Mouse (Mus musculus): Measurements from ENCODE around the gene Cela3b. TPM values are rescaled to one million over a fixed set of nuclear protein-coding genes. Genes with fewer than 3 reads are reported as not detected.
A peak's percentile ranks its signal among the peaks of the same experiment; 100 is the strongest.

Gene Cela3b
- polyA plus RNA-seq, 1 experiment from 2014 or later, result not detected

GRCm38 (mm10) chr4:137379085-137379484 lies 51.3 kb downstream of the Cela3b start:
- ATAC-seq, result no peak
- H3K36me3 ChIP-seq, result no peaks in the 10 kb centered on the region
- H3K27me3 ChIP-seq (replicated peaks), result no peaks in the 10 kb centered on the region
- peaks cover 37% of the 10 kb centered on the region for H3K4me1 ChIP-seq
- H3K27ac ChIP-seq, result no peak overlapping the region
- 74% methylated on average over 3 of the region's 3 CpGs for WGBS (ENCODE audit: insufficient replicate concordance)
- H3K4me2 ChIP-seq, result no peak overlapping the region
- no peaks in the 10 kb centered on the region for H3K9me3 ChIP-seq (replicated peaks)
- no peak overlapping the region; the same call in 1 of the 2 replicates for H3K9ac ChIP-seq
- H3K4me3 ChIP-seq, result no peak overlapping the region

DNA sequence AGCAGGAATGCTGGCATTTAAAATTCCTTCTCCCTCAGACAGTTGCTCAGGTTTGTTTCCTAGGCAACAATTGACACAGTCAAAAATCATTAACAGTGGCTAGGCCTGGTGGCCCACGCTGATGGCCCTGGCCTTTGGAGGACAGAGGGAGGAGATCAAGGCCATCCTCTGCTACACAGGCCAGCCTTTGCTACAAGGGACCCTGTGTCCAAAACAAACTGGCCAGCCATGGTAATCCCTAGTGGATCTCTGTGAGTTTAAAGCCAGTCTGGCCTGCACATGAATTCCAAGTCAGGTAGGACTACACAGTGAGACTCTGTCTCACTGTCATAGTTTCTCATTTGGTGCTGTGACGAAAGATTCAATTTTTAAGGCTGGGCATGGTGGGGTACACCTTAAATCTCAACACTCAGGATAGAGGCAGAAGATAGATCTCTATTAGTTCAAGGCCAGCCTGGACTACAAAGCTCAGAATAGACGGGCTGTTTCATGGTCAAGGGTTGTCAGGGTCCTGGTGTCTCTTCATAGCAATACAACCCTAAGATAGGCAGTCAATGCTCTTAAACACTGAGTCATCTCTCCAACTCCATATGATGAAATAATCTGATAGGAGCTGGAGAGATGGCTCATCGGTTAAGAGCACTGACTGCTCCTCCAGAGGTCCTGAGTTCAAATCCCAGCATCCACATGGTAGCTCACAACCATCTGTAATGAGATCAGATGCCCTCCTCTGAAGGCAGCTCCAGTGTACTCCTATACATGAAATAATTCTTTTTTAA lies 52.6 kb downstream of the Cela3b start:
- Histone ChIP-seq H3K4me1 (peaks cover 43% of the 10 kb centered on the region), H3K4me2 (no peak overlapping the region), H3K27me3 (replicated peaks) (no peaks in the 10 kb centered on the region), H3K27ac (no peak overlapping the region), H3K4me3 (no peak overlapping the region), H3K9me3 (replicated peaks) (no peaks in the 10 kb centered on the region), H3K9ac (no peak overlapping the region), H3K36me3 (no peaks in the 10 kb centered on the region)
- ATAC-seq, result no peak
- 74% methylated on average over 4 of the region's 4 CpGs for WGBS (ENCODE audit: insufficient replicate concordance)

DNA sequence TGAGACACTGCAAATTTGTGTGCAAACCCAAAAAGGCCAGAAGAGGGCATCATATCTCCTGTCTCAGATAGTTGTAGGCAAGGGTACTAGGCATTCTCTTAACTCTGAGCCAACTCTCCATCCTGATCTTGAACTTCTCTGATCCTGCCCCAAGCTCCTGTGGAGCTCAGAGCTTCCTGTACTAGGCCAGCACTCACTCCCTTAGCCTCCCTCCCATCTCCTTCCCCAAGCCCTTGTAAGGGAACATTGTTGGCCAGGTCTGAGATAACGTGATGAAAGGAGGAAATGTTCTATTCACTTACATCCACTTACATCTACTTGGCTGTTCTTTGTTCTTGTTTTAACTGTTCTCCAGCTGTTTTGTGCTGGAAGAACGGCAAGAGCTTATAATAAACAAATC lies 53.6 kb downstream of the Cela3b start:
- Histone ChIP-seq H3K9me3 (replicated peaks) (no peaks in the 10 kb centered on the region), H3K36me3 (no peaks in the 10 kb centered on the region), H3K4me3 (no peak overlapping the region), H3K4me1 (peaks cover 49% of the 10 kb centered on the region), H3K4me2 (no peak overlapping the region), H3K27ac (no peak overlapping the region), H3K9ac (no peak overlapping the region), H3K27me3 (replicated peaks) (no peaks in the 10 kb centered on the region)
- ATAC-seq, result no peak
- 64% methylated on average over 2 of the region's 2 CpGs for WGBS (ENCODE audit: insufficient replicate concordance)

- Histone ChIP-seq H3K27me3 (replicated peaks) (no peaks in the 10 kb centered on the region), H3K27ac (no peak overlapping the region), H3K36me3 (no peaks in the 10 kb centered on the region), H3K4me2 (no peak overlapping the region), H3K9ac (no peak overlapping the region), H3K4me1 (peaks cover 44% of the 10 kb centered on the region), H3K4me3 (no peak overlapping the region), H3K9me3 (replicated peaks) (no peaks in the 10 kb centered on the region)
- WGBS (ENCODE audit: insufficient replicate concordance), result 58% methylated on average over 19 of the region's 19 CpGs
- no peak for ATAC-seq
Observed at GRCm38 (mm10) chr4:137375314-137376278, 54.7 kb downstream of the Cela3b start.

DNA sequence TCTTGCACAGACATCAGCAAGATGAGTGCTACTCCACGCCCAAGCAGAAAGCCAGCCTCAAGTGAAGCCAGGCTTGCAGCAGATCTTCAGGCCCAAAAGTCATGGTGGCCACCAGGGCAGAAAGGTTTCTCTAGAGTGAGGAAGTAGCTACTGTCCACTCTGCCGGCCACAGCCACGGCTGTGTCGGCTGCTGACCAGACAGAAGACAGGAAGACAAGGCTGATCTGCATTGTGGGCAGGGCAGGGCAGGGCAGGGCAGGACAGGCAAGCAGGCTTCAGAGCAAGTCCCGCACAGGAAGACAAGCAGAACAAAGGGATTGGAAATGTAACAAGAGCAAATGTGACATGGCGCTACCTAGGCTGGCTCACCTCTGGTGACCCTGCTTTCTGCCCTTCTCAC lies 56.6 kb downstream of the Cela3b start:
- H3K27me3 ChIP-seq (replicated peaks), result no peaks in the 10 kb centered on the region
- 0 out of 2 replicates have a peak overlapping the region, but pooled peaks have one; percentile 4 for H3K27ac ChIP-seq
- ATAC-seq, result 0 out of 2 replicates have a peak, but pooled peaks have one; percentile 36
- H3K4me3 ChIP-seq, result no peak overlapping the region
- H3K4me2 ChIP-seq, result no peak overlapping the region
- H3K4me1 ChIP-seq, result peaks cover 43% of the 10 kb centered on the region
- 50% methylated on average over 6 of the region's 6 CpGs for WGBS (ENCODE audit: insufficient replicate concordance)
- H3K9me3 ChIP-seq (replicated peaks), result no peaks in the 10 kb centered on the region
- H3K36me3 ChIP-seq, result no peaks in the 10 kb centered on the region
- H3K9ac ChIP-seq, result no peak overlapping the region

- WGBS (ENCODE audit: insufficient replicate concordance), result 63% methylated on average over 16 of the region's 16 CpGs
- Histone ChIP-seq H3K36me3 (no peaks in the 10 kb centered on the region), H3K9ac (no peak overlapping the region), H3K4me1 (peaks cover 54% of the 10 kb centered on the region), H3K9me3 (replicated peaks) (no peaks in the 10 kb centered on the region), H3K4me2 (peak overlapping the region; percentile 35), H3K27ac (no peak overlapping the region), H3K27me3 (replicated peaks) (no peaks in the 10 kb centered on the region), H3K4me3 (no peak overlapping the region)
- ATAC-seq, result no peak
Observed at GRCm38 (mm10) chr4:137371596-137372523, 58.5 kb downstream of the Cela3b start.

Other genes with a start within 250 kb of the Cela3b start
- gene Wnt4, start 153.1 kb downstream of the Cela3b start, polyA plus RNA-seq (2016; fragmentation: Nextera tagmentation; extraction: Ambion mirVana), result 0.58 and 1.0 TPM in 2 replicates
- 316 and 324 TPM in 2 replicates for gene Cdc42, start 72.8 kb downstream of the Cela3b start, polyA plus RNA-seq (2016; fragmentation: Nextera tagmentation; extraction: Ambion mirVana)
- gene Cela3a, start 20.7 kb downstream of the Cela3b start, polyA plus RNA-seq (2016; fragmentation: Nextera tagmentation; extraction: Ambion mirVana), result not detected in 2 replicates
- not detected in 2 replicates for gene 1700013G24Rik, start 22.7 kb upstream of the Cela3b start, polyA plus RNA-seq (2016; fragmentation: Nextera tagmentation; extraction: Ambion mirVana)
- gene Hspg2, start 38.2 kb upstream of the Cela3b start, polyA plus RNA-seq (2016; fragmentation: Nextera tagmentation; extraction: Ambion mirVana), result 6.4 and 7.3 TPM in 2 replicates
- gene Ldlrad2, start 144.0 kb upstream of the Cela3b start, polyA plus RNA-seq (2016; fragmentation: Nextera tagmentation; extraction: Ambion mirVana), result not detected in 2 replicates
- 50.5 and 56.7 TPM in 2 replicates for gene Usp48, start 163.2 kb upstream of the Cela3b start, polyA plus RNA-seq (2016; fragmentation: Nextera tagmentation; extraction: Ambion mirVana)
- gene Rap1gap, start 234.2 kb upstream of the Cela3b start, polyA plus RNA-seq (2016; fragmentation: Nextera tagmentation; extraction: Ambion mirVana), result 2.2 and 2.3 TPM in 2 replicates